Mouse (Mus musculus) thymus, postnatal 4 days (tissue): ENCODE data around the gene Mn1.
A peak's percentile ranks its signal among the peaks of the same experiment; 100 is the strongest.

Experiments used
- DNase-seq: peaks from one replicate; pipeline ENCODE4 v3.0.0; 2021

The Mn1 gene

DNA sequence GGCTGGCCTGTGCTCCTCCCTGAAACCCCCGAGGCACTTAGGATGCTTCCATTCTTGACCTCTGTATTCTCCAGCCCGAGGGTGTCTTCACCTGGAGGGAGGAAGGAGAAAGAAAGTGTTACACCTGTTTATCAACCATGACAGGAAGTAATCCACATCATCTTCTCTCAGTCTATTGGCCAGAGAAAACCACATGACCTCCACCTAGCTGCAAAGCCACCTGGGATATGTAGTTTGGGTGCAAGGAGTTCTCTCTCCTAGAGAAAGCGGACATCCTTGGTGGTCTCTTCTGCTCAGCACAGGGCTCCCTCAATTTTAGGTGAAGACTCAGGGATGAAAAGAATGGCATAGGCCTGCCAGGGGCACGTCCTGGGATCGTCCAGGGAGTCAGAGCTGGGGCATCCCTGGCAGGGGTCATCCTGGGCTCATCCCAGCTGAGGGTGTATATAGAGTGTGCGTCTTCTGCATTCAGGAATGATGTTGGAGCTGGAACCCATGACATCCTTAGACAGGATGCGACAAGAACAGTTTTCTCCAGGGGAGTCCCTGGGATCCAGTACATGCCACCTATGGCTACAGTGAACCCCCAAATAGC lies 72.0 kb downstream of the Mn1 start:
- DNase-seq = peak; percentile 46

DNA sequence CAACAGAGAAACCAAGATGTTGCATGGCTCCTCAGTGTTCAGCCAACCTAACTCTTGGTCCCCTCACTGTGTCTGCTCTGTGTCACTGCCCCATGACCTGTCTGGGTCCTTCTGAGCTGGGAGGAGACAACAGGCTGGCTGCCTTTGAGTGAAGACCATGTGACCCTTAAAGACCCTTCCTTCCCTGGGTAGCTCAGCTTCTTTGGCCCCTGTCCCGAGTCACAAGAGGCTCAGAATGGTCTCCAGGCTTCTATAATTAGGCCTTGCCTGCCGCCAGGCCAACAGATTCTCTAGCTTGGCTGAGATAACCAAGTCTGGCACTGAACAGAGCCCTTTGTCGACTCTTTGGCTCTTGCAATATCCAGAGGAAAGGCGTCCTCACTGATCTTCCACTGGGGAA lies 73.4 kb downstream of the Mn1 start:
- DNase-seq = no peak

DNA sequence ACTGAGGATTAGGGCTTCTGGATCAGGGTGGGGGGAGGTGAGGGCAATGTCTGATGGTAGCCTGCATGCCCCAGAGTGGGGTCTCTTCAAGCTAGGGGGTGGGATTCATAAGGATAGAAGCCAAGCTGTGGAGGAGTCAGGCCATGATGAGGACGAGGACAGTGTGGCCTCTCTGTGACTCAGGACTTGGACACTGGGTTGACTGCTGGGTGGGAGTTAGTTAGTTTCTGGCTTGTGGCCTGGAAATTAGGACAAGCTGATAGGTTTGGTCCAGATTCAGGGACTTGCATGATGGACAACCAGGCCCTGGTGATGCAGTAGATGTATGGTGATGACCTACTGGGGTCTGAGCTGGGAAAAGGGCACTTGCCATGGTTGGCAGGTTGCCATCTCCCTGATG lies 74.3 kb downstream of the Mn1 start:
- no peak for DNase-seq

DNA sequence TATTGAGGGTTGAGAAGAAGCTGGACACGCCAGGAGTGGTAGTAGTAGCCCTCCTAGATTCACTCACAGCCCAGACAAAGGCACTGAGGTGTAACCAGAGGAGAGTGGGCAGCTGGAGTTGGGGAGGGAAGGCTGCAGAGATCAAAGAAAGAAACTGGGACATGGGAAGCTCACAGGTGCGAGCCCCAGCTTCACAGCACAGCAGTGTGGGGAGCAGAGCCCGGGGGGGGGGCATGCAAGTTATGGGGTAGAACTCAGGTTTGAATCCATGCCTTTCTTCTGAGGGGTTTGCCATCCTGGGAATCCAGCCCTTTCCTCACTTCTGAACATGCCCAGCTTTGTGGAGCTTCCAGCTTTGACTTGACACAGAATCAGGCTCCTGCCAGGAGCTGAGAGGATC lies 82.9 kb downstream of the Mn1 start:
- DNase-seq = peak; percentile 57

DNA sequence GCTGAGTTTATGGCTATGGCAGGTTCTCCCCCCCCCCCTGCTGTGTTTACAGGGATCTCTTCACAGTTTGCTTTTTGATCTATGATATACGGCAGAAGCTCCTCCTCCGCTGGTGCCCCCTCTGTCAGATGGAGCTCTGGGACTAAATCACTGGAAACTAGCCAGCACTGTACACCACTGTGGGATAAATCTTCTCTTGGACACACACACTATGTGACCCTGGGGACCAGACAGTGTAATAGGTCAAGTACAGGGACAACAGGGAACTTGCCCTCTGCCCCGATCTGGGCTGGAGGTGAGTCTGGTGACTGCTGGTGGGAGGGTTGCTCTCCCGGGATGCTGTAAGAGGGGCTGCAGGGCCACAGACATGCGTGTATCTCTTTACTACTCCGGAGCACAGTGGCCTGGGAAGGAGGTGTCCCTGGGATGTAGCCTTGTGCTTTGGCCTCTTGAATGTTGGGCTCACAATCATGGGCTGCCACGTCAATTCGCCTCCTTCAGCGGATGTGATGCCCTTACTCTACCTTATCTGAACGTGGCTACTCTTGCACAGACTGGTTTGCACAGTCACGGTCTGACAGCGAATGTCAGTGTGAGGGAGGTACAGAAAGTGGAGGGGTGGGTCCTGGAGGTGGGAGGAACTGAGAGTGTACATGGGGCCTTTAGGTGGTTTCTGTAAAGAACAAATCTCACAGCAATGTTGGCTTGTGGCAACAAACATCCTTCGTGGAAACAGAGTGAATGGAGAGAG lies 84.7 kb downstream of the Mn1 start:
- no peak for DNase-seq

DNA sequence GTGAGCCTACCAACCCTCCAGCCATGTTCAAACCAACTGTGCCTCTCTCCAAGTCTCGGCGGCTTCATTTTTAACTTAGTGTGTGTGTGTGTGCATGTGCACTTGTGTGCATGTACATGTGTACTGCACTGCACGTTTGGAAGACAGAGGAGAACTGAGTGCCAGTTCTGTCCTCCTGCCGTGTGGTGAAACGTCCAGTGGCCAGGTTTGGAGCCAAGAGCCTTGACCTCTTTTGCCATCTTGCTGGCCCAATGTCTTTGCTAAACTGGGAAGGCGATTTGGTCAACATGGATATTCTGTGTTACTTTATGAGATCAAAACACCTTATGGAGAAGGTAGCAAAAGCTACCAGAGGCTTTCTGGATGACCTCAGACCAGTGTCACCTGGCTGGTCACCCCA lies 88.1 kb downstream of the Mn1 start:
- DNase-seq = no peak

DNA sequence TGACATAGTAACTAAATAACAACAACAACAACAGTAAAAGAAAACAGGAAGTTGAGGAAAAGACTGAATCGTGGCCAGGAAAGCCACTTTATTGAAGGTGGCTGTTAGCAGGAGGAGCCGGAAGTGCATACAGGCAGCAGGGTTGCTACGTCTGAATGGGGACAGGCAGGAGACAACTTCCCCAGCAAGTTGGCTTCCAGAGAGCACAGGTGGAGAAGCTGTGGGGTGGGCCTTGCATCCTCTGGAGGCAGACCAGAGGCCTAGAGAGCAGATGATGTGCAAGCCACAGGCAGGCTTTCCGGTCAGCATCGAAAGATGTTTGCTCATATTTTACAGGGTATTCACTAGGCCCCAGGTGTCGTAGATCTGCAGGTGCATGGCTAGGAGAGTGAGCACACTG lies 88.7 kb downstream of the Mn1 start:
- DNase-seq = peak; percentile 53

DNA sequence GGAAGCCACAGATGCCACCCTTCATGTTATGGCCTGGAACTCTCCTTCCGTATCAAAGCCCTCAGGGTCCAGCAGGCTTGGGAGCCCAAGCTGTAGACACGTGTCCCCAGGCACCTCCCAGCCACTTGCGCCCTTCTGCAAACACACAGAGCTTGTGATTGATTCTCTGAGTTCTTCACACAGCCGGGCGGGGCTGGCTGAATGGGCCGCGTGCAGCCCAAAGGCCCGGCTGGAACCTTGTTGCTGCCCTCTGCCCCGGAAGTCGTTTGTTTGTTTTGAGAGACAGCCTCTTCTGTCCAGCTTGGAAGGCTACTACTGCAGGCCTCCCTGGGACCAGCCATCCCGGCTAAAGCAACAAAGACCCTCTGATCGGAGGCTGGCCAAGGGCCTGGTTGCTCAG lies 89.2 kb downstream of the Mn1 start:
- peak; percentile 46 for DNase-seq
